Mouse (Mus musculus): ENCODE data around the gene Mto1. TPM values are rescaled to one million over a fixed set of nuclear protein-coding genes. Genes with fewer than 3 reads are reported as not detected.
"Not testable (repeated sequence)": the region's sequence is repeated elsewhere in the genome, so short reads cannot be mapped to it uniquely, and the experiment has no call there.

Mto1 gene
- total RNA-seq, 2 experiments from 2014 or later = 20.3 to 20.4 TPM

DNA sequence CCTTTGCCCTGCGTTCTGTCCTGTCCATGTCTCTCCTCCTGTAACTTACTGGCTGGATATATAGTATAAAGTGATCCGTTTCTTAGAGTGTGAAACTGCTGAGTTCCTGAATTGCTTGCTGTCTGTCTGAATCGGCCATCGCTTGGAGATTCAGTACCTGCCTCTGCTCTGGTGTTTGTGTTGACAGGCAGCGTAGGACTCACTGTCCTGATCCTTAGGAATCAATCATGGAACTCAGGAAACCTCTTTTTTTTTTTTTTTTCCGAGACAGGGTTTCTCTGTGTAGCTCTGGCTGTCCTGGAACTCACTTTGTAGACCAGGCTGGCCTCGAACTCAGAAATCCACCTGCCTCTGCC lies 58.7 kb downstream of the Mto1 start:
- no peak for DNase-seq

- no peak for DNase-seq
These were observed 60.2 kb downstream of the Mto1 start for GRCm38 (mm10) chr9:78508106-78508786.

DNA sequence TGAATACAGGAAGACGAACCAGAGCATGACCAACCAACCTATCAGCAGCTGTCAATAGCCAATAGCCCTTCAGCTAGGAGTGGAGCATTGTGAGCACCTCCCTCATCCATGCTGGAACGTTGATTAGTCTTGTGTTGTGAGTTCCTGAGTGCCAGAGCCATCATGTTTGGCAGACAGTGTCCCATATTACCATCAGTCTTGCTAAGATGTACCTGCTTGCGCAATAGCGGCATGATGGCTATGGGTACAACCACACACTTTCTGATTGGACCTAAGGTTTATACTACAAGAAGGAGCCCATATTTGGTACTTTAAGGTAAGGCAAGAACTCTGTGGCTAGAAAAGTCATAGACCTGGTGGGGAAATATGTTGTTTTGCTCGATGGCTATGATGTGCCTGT lies 63.7 kb downstream of the Mto1 start:
- no peak for DNase-seq

GRCm38 (mm10) chr9:78513776-78514500 lies 65.9 kb downstream of the Mto1 start:
- peak; percentile 71 for DNase-seq

DNA sequence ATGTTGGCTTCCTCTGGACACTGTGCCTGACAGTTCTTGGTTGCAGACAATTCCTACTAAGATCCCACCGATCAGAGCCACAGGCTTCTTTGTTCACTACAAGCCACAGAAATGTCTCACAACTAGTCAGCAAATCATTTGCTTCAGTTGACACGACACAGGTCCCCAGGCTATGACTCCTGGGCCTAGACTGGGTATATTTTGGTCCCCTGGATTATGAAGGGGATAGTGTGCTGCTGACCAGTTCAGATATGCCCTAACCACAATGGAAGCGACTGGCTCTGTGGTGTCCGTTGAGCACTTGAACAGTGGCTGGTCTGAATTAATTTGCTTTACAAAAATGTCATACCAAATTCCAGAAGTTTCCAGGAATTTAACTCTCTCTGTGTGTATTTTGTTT lies 66.7 kb downstream of the Mto1 start:
- DNase-seq = no peak

- no peak for DNase-seq
These were observed 68.1 kb downstream of the Mto1 start for GRCm38 (mm10) chr9:78516125-78516524.

GRCm38 (mm10) chr9:78517237-78517636 lies 69.2 kb downstream of the Mto1 start:
- DNase-seq = not testable (repeated sequence)

DNA sequence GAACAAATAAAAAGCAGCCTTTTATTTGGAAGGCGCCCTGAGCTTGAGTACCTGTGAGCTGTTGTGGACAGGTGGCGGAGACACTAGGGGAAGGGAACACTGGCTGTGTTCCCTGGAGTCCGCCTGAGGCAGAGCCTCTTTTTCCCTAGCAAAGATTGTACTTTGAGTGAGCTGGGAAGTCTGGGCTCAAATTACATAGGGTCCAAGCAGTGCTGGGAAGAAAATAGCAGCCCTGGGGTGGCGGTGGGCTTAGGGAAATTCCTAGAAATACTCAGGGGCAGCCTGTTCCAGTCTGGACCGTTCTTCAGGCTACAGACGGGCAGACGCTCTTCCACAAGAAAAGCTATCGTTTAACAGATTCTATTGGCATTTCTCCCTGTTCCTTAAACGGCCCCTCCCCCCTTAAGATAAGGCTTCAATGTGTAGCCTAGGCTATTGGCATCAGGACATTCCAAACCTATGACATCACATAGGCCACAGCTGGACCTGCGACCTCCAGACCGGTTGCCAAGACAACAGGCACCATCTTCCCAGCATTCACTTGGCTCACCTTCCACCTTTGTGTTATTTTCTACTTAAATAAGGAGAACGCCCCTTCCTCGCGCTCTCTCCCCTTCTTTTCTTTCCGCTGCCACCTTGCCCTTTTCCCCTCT lies 72.2 kb downstream of the Mto1 start:
- DNase-seq = peak; percentile 62

DNA sequence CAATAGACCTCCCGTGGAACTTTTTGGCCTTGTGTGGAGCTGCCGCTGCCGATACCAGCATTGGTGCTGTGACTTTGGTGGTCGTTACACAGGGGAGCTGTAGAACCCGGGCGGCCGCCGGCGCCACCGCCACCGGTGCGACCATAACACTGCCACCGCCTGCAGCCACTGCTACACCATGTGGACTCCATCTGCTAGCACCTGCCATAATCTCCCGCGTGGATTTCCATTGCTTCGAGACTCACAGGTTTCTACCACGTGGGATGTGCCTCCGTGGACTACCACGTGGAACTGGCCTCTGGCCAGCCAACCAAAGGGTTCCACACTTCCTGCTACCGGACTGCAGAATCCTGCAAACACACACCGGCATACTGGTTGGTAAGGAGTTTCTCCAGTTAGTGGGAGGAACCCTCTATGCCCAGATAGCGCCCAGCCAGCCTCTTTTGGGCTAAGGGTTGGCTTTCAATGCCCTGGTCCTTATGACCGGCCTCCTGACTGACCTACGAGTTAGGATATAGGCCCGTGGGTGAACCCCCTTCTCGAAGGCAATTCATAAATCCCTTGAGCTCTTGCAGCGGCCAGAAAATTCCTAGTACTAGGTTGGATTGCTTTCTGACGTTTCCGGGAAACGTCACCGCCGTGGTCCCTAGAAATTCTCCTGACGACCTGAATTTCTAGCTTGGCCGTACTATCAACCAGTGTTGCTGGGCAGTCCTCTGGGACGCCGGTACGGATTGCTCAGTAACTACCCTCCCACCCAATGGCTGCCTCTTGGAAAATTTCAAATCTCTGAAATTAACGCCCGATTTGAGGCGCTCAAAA lies 73.0 kb downstream of the Mto1 start:
- peak; percentile 68 for DNase-seq

- DNase-seq = peak; percentile 39
These were observed 73.7 kb downstream of the Mto1 start for GRCm38 (mm10) chr9:78521689-78522088.

Small RNAs within 50 kb of the gene (microRNA-seq; reads per million reads assigned to microRNA genes)
- 0 reads per million in 2 experiments for gene Gm26377

Other genes starting within 250 kb of the Mto1 start
- under 1 TPM in 1 of 2 experiments, not detected in 1; 0.41 TPM for gene Gsta1, start 217.6 kb upstream of the Mto1 start, total RNA-seq (2021)
- gene Gm3776, start 191.1 kb upstream of the Mto1 start, total RNA-seq (2021) = not detected
- not detected for gene Gm10639, start 158.3 kb upstream of the Mto1 start, total RNA-seq (2021)
- not detected for gene Omt2a, start 133.4 kb upstream of the Mto1 start, total RNA-seq (2021)
- gene Omt2b, start 120.6 kb upstream of the Mto1 start, total RNA-seq (2021) = not detected
- gene Gsta2, start 92.4 kb upstream of the Mto1 start, total RNA-seq (2021) = not detected
- not detected for gene Dppa5a, start 80.0 kb upstream of the Mto1 start, total RNA-seq (2021)
- gene Ooep, start 69.5 kb upstream of the Mto1 start, total RNA-seq (2021) = not detected
- not detected for gene Ddx43, start 52.4 kb upstream of the Mto1 start, total RNA-seq (2021)
- 1 to 10 TPM; 1.7 to 2.0 TPM for gene Cgas, start 5.0 kb upstream of the Mto1 start, total RNA-seq (2021)
- gene Gm17324, start 578 bp downstream of the Mto1 start, total RNA-seq (2021) = not detected
- 1,000 to 10,000 TPM; 4,503 to 4,597 TPM for gene Eef1a1, start 40.9 kb downstream of the Mto1 start, total RNA-seq (2021)
- gene Slc17a5, start 139.8 kb downstream of the Mto1 start, total RNA-seq (2021) = 1 to 10 TPM; 6.9 to 7.2 TPM
- 10 to 100 TPM; 12.5 to 13.7 TPM for gene Cd109, start 167.3 kb downstream of the Mto1 start, total RNA-seq (2021)

All from heart, postnatal 4 days (tissue).